Mouse (Mus musculus) CH12.LX (cell line): ENCODE results near the gene Ston2. TPM values are rescaled to one million over a fixed set of nuclear protein-coding genes. Genes with fewer than 3 reads are reported as not detected.

Source experiments
- DNase-seq: peaks from one replicate; pipeline ENCODE4 v3.0.0-alpha.2; 2013; ENCODE audit errors: extremely low read depth
- H3K27ac ChIP-seq: 2 replicates; pipeline ENCODE4 v1.5.1; 2012; ENCODE audit warnings: low read depth, mild to moderate bottlenecking, control low read depth, moderate library complexity; ENCODE audit not compliant: insufficient read depth
- H3K27me3 ChIP-seq: replicated peaks from 2 replicates; pipeline ENCODE3; 2012; ENCODE audit warnings: inconsistent platforms
- H3K36me3 ChIP-seq, 2 experiments: replicated peaks in 1 of 2; 2 replicates each; pipeline versions ENCODE3 to v1.6.1; 2012; ENCODE audit warnings: inconsistent platforms in 1 of 2, low read length in 1 of 2, mild to moderate bottlenecking in 1 of 2, mixed read lengths in 1 of 2, moderate library complexity in 1 of 2; ENCODE audit not compliant: control insufficient read depth in 1 of 2, insufficient read depth in 1 of 2
- H3K4me1 ChIP-seq, 2 experiments: 2 replicates each; pipeline ENCODE4 v1.6.1; 2012; ENCODE audit warnings: inconsistent platforms in 1 of 2, moderate library complexity in 1 of 2; ENCODE audit not compliant: insufficient read depth in 2 of 2, control insufficient read depth in 1 of 2
- H3K4me2 ChIP-seq: 2 replicates; pipeline ENCODE4 v1.6.1; 2012; ENCODE audit warnings: low read depth, mild to moderate bottlenecking, control low read depth; ENCODE audit not compliant: poor library complexity, insufficient read depth, severe bottlenecking
- H3K4me3 ChIP-seq, 3 experiments: fragments of 150-350 bp in 1 of 3; sonication (generic) in 1 of 3; replicated peaks in 1 of 3; 2 replicates each; pipeline versions ENCODE3 to v1.5.1; 2011 to 2012; ENCODE audit warnings: low read depth in 2 of 3, low read length in 2 of 3, mild to moderate bottlenecking in 2 of 3, moderate library complexity in 2 of 3, control low read depth in 1 of 3, improper control_type of control experiment in 1 of 3, inconsistent platforms in 1 of 3, mixed read lengths in 1 of 3; ENCODE audit not compliant: poor library complexity in 1 of 3
- H3K79me2 ChIP-seq: replicated peaks from 2 replicates; pipeline ENCODE4 v1.6.1; 2012; ENCODE audit warnings: mild to moderate bottlenecking, moderate library complexity; ENCODE audit not compliant: control insufficient read depth, poor library complexity, insufficient read depth, severe bottlenecking; ENCODE audit errors: extremely low read depth
- H3K9ac ChIP-seq: 2 replicates; pipeline ENCODE4 v1.6.1; 2012; ENCODE audit warnings: low read depth, mild to moderate bottlenecking, control low read depth, moderate library complexity; ENCODE audit not compliant: insufficient read depth
- H3K9me3 ChIP-seq: replicated peaks from 2 replicates; pipeline ENCODE3; 2012; ENCODE audit warnings: low read length, inconsistent platforms, mixed read lengths
- CHD1 ChIP-seq: IDR thresholded peaks from 2 replicates; pipeline ENCODE4 v1.6.1; 2012; ENCODE audit warnings: low read depth, low read length, improper control_type of control experiment, inconsistent platforms
- CHD2 ChIP-seq: IDR thresholded peaks from 2 replicates; pipeline ENCODE4 v1.6.1; 2011; ENCODE audit warnings: low read length, improper control_type of control experiment
- CTCF ChIP-seq, 2 experiments: IDR thresholded peaks in 1 of 2; conservative IDR thresholded peaks in 1 of 2; 2 replicates each; pipeline ENCODE4 v1.5.1; 2011 to 2012; ENCODE audit warnings: low read depth in 2 of 2, low read length in 2 of 2, improper control_type of control experiment in 1 of 2, inconsistent platforms in 1 of 2, mild to moderate bottlenecking in 1 of 2, moderate library complexity in 1 of 2
- ELF1 ChIP-seq: IDR thresholded peaks from 2 replicates; pipeline ENCODE4 v1.6.1; 2014; ENCODE audit warnings: low read depth, mild to moderate bottlenecking, inconsistent platforms, low read length, improper control_type of control experiment
- EP300 ChIP-seq: IDR thresholded peaks from 2 replicates; pipeline ENCODE4 v1.6.1; 2011; ENCODE audit warnings: low read length, improper control_type of control experiment
- ETS1 ChIP-seq: conservative IDR thresholded peaks from 2 replicates; pipeline ENCODE4 v1.6.1; 2012; ENCODE audit warnings: low read depth, mild to moderate bottlenecking, inconsistent platforms, low read length, improper control_type of control experiment, moderate library complexity
- JUN ChIP-seq: IDR thresholded peaks from 2 replicates; pipeline ENCODE4 v1.6.1; 2011; ENCODE audit warnings: low read depth, mild to moderate bottlenecking, low read length, improper control_type of control experiment, moderate library complexity; ENCODE audit not compliant: insufficient read depth
- KAT2A ChIP-seq: IDR thresholded peaks from 2 replicates; pipeline ENCODE4 v1.6.1; 2012; ENCODE audit warnings: low read length, improper control_type of control experiment, inconsistent platforms; ENCODE audit not compliant: insufficient replicate concordance
- MAFK ChIP-seq: IDR thresholded peaks from 2 replicates; pipeline ENCODE4 v1.6.1; 2011; ENCODE audit warnings: low read length, improper control_type of control experiment; ENCODE audit not compliant: insufficient replicate concordance
- MAX ChIP-seq: IDR thresholded peaks from 2 replicates; pipeline ENCODE4 v1.6.1; 2011; ENCODE audit warnings: low read length, improper control_type of control experiment
- MAZ ChIP-seq: IDR thresholded peaks from 2 replicates; pipeline ENCODE4 v1.6.1; 2012; ENCODE audit warnings: low read depth, mild to moderate bottlenecking, inconsistent platforms, low read length, improper control_type of control experiment, moderate library complexity
- MEF2A ChIP-seq: IDR thresholded peaks from 2 replicates; pipeline ENCODE4 v1.6.1; 2014; ENCODE audit warnings: low read depth, mild to moderate bottlenecking, inconsistent platforms, low read length, improper control_type of control experiment, borderline replicate concordance
- MYC ChIP-seq: IDR thresholded peaks from 2 replicates; pipeline ENCODE4 v1.6.1; 2011; ENCODE audit warnings: low read depth, mild to moderate bottlenecking, improper control_type of control experiment, low read length
- NELFE ChIP-seq: IDR thresholded peaks from 2 replicates; pipeline ENCODE4 v1.6.1; 2011; ENCODE audit warnings: low read depth, low read length, improper control_type of control experiment
- POLR2AphosphoS2 ChIP-seq: IDR thresholded peaks from 2 replicates; pipeline ENCODE4 v1.6.1; 2011; ENCODE audit warnings: low read depth, low read length, improper control_type of control experiment
- SIN3A ChIP-seq: IDR thresholded peaks from 2 replicates; pipeline ENCODE4 v1.6.1; 2012; ENCODE audit warnings: low read length, improper control_type of control experiment, inconsistent platforms
- TBP ChIP-seq: conservative IDR thresholded peaks from 2 replicates; pipeline ENCODE4 v1.6.1; 2011; ENCODE audit warnings: low read depth, low read length, improper control_type of control experiment
- TCF12 ChIP-seq: IDR thresholded peaks from 2 replicates; pipeline ENCODE4 v1.6.1; 2014; ENCODE audit warnings: low read depth, mild to moderate bottlenecking, inconsistent platforms, low read length, improper control_type of control experiment
- UBTF ChIP-seq: IDR thresholded peaks from 2 replicates; pipeline ENCODE4 v1.6.1; 2012; ENCODE audit warnings: low read depth, mild to moderate bottlenecking, inconsistent platforms, low read length, improper control_type of control experiment, moderate library complexity
- USF1 ChIP-seq: IDR thresholded peaks from 2 replicates; pipeline ENCODE4 v1.6.1; 2014; ENCODE audit warnings: low read depth, mild to moderate bottlenecking, inconsistent platforms, low read length, improper control_type of control experiment
- USF2 ChIP-seq: conservative IDR thresholded peaks from 2 replicates; pipeline ENCODE4 v1.6.1; 2011; ENCODE audit warnings: low read depth, low read length, improper control_type of control experiment
- ZKSCAN1 ChIP-seq: IDR thresholded peaks from 2 replicates; pipeline ENCODE4 v1.6.1; 2012; ENCODE audit warnings: low read depth, inconsistent platforms, low read length, improper control_type of control experiment, borderline replicate concordance
- ZNF384 ChIP-seq: IDR thresholded peaks from 2 replicates; pipeline ENCODE4 v1.6.1; 2012; ENCODE audit warnings: low read depth, low read length, improper control_type of control experiment, inconsistent platforms
- dilution Hi-C: fragments of 300-500 bp; cut with MboI; formaldehyde crosslinking; loops from 2 replicates; pipeline ENCODE4 v1.14.3; 2020; ENCODE audit warnings: low sequenced_read_pairs; ENCODE audit not compliant: extremely low pct_unique_long_range_greater_than_20kb, extremely low pct_ligation_motif_present
- in situ Hi-C: fragments of 300-500 bp; cut with MboI; formaldehyde crosslinking; loops from 3 replicates; pipeline ENCODE4 v1.14.3; 2019; ENCODE audit warnings: low sequenced_read_pairs, low pct_ligation_motif_present, low pct_unique_long_range_greater_than_20kb, mixed read lengths
- polyA plus RNA-seq: library from polyadenylated mRNA; unstranded; fragments of >175 nt; gene quantifications from 2 replicates; pipeline ENCODE4 v1.2.1, GENCODE M21; 2012; ENCODE audit warnings: low read depth; ENCODE audit not compliant: insufficient read length
- total RNA-seq, 2 experiments: library from RNA; depleted of rRNA; stranded (reverse); fragments of 300-350 nt in 1 of 2; fragments of >200 nt in 1 of 2; gene quantifications; 2 replicates each; pipeline ENCODE4 v1.2.3; 2012 to 2014

Ston2 gene
- total and polyA plus RNA-seq, 3 experiments: 0.21 to 0.34 TPM; not detected in 1

DNA sequence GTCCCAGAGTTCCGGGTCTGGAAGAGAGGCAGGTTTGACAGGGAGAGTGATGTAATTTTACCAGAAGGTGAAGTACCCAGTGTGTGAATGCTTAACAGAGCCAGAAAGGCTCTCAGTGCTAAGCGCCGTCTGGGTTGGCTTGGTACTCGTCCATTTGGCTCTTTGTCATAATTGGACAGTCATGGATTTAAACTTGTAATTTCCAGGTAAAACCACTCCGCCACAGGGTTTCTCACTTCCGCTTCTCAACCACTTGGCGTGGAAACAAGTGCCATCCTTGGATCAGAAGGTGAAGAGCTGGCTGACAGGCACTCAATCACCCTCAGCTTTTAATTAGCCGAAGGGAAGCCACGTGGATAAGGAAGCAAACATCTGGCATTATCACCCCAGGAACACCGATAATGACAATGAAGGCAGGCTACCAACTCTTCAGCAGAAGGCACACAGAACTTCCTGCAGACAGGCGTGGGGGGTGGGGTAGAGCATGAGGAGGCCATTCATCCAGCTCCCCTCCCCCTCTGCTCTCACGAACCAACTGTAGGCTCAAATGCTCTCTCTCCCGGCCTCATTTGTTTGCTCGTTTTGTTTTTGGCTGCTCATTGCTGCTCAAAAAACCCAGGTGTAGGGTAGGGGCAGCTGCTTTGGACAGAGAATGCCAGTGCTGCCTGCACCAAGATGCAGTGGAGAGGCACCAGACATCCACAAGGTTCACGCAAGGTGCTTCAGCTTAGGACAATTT lies 103.9 kb downstream of the Ston2 start (continued):
- TF ChIP-seq CHD1: no peak
- no peak for TF ChIP-seq NELFE
- no peak for TF ChIP-seq SIN3A
- peak; percentile 43 for TF ChIP-seq ELF1
- TF ChIP-seq MAX: peak; percentile 76
- no peak for TF ChIP-seq MAZ
- no peak for TF ChIP-seq UBTF
- TF ChIP-seq TCF12: peak; percentile 57
- TF ChIP-seq CTCF (conservative IDR thresholded peaks at IDR 0.05 in 1 of 2, IDR thresholded peaks at IDR 0.05 in 1 of 2; ENCODE audit: low read depth in 2 of 2, low read length in 2 of 2): no peak
- TF ChIP-seq, all 38 proteins: peak for 12

- H3K4me3 ChIP-seq: no peak overlapping the region
- peaks cover 6 to 23% of the 10 kb centered on the region in 2 experiments; a peak in 3 of 4 replicates for H3K4me1 ChIP-seq
- DNase-seq: no peak
- H3K27me3 ChIP-seq: no peaks in the 10 kb centered on the region
- no peak for TF ChIP-seq USF2
- no peak for TF ChIP-seq USF1
- TF ChIP-seq MYC: no peak
- TF ChIP-seq MEF2A: no peak
- no peak for TF ChIP-seq ZKSCAN1
- TF ChIP-seq JUN: no peak
- TF ChIP-seq CTCF (conservative IDR thresholded peaks at IDR 0.05 in 1 of 2, IDR thresholded peaks at IDR 0.05 in 1 of 2; ENCODE audit: low read depth in 2 of 2, low read length in 2 of 2): no peak
- no peak for TF ChIP-seq MAFK
- no peak for TF ChIP-seq KAT2A
- TF ChIP-seq EP300: no peak
- TF ChIP-seq ETS1: no peak
- TF ChIP-seq ELF1: no peak
- no peak for TF ChIP-seq CHD2
- no peak for TF ChIP-seq MAX
- no peak for TF ChIP-seq MAZ
- TF ChIP-seq POLR2AphosphoS2: no peak
- no peak for TF ChIP-seq ZNF384
- TF ChIP-seq TBP: no peak
- H3K36me3 ChIP-seq: no peaks in the 10 kb centered on the region
- H3K27ac ChIP-seq: no peak overlapping the region
- dilution Hi-C loops (no loop called here), in situ Hi-C loops (no loop called here)
- no peak overlapping the region for H3K9ac ChIP-seq
- H3K9me3 ChIP-seq: no peaks in the 10 kb centered on the region
- H3K4me2 ChIP-seq: peak overlapping the region; percentile 80
- no peaks in the 10 kb centered on the region for H3K79me2 ChIP-seq
Observed at GRCm38 (mm10) chr12:91683549-91684100, 104.6 kb downstream of the Ston2 start.
